Mouse (Mus musculus) cerebellum, adult (tissue): ENCODE results near the gene Inpp4b.

ENCODE experiments used
- ATAC-seq: cut with Nextera tagmentation; 2 replicates; pipeline ENCODE4 v1.9.2; 2017; ENCODE audit warnings: mild to moderate bottlenecking, moderate library complexity, mixed read lengths; ENCODE audit not compliant: insufficient number of reproducible peaks, low FRiP score, low TSS enrichment

Inpp4b gene

DNA sequence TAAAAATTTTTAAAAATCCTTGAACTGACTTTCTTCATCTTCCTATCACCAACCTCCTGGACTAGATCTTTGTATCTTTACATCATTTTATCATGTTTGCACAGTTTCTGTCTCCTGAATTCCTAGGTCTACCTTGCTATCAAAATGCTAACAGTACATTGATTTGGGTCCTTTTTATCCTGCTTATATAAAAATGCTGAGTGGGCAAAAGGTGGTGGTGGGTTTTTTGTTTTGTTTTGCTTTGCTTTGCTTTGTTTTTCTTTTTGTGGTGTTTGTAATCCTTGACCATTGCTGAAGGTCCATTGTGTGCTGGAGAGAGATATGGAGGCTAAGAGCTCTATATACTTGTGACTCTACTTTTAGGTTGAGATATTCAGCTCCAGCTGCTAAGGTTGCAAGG is 750.9 kb downstream of the Inpp4b start:
- ATAC-seq: no peak

DNA sequence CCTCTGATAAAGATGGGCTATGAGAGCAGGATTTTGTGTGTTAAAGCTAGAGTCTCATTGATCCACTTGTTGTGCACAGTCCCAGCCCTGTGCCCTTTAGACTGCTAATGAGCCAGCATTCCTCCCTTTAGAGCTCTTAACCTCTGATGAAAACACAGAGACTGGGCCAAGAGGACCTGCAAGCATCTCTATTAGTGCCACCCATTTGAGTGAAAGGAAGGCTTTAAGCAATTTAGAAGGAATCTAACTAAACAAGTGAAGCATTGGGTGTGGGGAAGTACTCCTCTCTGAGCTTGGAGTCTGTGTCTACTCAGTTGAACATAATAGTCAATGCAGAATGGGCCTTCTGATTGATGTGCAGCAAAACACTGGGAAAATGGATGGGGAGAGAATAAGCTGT is 762.2 kb downstream of the Inpp4b start:
- ATAC-seq: no peak

DNA sequence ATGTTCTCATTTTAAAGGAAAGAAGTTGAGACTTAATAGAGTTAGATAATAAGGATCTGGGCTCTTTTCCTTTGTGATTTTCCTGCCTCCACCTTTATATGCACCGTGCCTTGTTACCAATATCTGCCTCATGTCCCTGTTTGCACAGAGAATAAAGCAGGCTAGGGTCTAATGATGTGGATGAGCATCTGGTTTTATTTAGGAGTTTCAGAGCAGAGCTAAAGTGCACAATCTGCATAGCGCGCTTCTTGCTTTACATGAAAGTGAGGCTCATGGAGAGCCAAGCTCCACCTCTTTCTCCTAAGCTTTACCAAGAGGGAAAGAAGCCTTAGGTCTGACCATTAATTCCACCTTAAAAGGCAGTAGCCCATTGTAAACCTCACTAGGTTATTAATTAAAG is 763.8 kb downstream of the Inpp4b start:
- ATAC-seq: no peak

DNA sequence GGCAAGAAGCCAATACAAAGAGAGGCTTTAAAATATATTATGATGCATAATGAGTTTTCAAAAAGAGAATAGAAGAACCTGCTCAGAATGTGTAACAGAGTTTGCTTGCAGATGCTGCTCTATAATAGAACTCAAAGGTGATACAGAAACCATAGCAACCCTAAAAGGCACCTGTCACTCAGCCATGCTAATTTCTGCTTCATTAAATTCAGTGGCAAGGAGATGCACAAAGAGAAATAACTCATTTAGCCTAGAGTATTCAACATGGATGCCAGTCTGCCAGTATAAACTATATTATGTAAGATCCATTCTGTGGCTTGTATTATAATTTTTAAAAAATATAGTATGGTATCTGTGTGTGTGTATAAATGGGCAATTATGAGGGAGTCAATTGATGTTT is 807.9 kb downstream of the Inpp4b start:
- no peak for ATAC-seq

DNA sequence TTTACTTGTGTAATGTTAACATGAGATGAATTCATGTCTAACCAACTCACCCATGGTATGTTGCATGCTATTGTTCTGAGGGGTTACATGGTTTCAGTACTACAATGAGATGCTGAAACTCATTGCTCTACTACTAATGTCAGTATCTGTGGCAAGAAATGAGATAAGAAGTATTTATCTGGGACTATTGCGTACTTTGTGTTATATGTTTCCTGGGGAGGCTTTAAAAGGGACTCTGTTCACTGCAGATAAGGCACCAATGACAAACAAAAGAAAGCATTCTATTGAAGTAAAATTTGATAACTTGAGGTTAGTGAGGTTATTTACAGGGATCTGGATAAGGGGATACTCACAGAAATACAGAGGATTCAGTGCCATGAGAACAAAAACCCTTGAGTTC is 815.6 kb downstream of the Inpp4b start:
- no peak for ATAC-seq
